Mouse (Mus musculus): ENCODE measurements around the gene Acot1. TPM values are rescaled to one million over a fixed set of nuclear protein-coding genes. Genes with fewer than 3 reads are reported as not detected.

The Acot1 gene
- total RNA-seq (2023), result 1.4 to 7.7 TPM (median 1.8 TPM) in 4 replicates

GRCm38 (mm10) chr12:84009171-84009965 is at the start of gene Acot1:
Acot1 (plus strand) TSS chr12:84009490.

DNA sequence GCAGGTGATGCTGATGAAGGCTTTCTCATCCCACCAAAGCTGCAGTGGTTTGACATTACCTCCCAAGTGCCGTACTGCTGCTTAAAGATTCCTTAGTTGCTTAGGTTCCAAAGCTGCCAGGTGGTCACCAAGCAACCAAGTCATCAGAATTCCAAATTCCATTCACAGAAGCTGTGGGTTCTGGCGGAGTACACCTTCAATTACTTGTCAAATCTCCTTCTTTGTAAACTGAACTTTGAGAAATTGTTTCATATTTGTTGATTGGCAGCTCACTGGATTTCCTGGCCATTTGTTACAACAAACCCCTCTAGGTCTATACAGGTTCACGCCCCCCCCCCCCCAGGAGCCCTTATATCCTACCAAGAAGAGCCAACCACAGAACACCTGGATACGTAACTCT is 24.5 kb upstream of the Acot1 start, which contains the start of gene Heatr4:
TSS of gene Heatr4 (minus strand) at position 101 of the 400 bp plus-strand sequence.

GRCm38 (mm10) chr12:83987583-83988441 is 21.5 kb upstream of the Acot1 start, which contains the start of gene Acot2:
Acot2 (plus strand) TSS chr12:83987861.

GRCm38 (mm10) chr12:84038241-84038640 is 29.0 kb downstream of the Acot1 start, which contains the start of gene Acot4:
Acot4 (plus strand) TSS chr12:84038379.

DNA sequence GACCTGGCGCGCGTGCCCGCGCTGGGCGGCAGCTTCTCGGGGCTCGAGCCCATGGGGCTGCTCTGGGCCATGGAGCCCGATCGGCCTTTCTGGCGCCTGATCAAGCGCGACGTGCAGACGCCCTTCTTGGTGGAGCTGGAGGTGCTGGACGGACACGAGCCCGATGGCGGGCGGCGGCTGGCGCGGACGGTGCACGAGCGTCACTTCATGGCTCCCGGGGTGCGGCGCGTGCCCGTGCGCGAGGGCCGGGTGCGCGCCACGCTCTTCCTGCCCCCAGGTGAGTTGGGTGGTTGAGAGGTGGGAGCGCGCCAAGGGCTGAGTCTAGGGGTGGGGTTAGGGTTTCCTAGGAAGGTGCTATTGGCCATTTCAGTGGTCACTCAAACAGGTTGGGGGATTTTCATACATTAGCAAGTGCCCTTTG is 29.4 kb downstream of the Acot1 start, which contains the start of gene Gm49366:
TSS of gene Gm49366 (plus strand) at position 245 of the 421 bp plus-strand sequence.

GRCm38 (mm10) chr12:84051937-84052474 is 42.7 kb downstream of the Acot1 start, which contains the start of gene Acot3:
Acot3 (plus strand) TSS chr12:84052144.

Other genes with a start within 250 kb of the Acot1 start
- 1.3 to 2.1 TPM (median 1.5 TPM) in 4 replicates for gene Papln, start 245.9 kb upstream of the Acot1 start, total RNA-seq (2023)
- gene Numb, start 87.6 kb upstream of the Acot1 start, total RNA-seq (2023), result 33.8 to 49.4 TPM (median 41.0 TPM) in 4 replicates
- 13.6 to 16.7 TPM (median 14.8 TPM) in 4 replicates for gene Riox1, start 58.9 kb upstream of the Acot1 start, total RNA-seq (2023)
- gene Heatr4, start 24.6 kb upstream of the Acot1 start, total RNA-seq (2023), result not detected in 4 replicates
- 30.2 to 37.5 TPM (median 33.8 TPM) in 4 replicates for gene Acot2, start 21.6 kb upstream of the Acot1 start, total RNA-seq (2023)
- not detected in 4 replicates for gene Acot4, start 28.9 kb downstream of the Acot1 start, total RNA-seq (2023)
- not detected in 4 replicates for gene Gm49366, start 29.4 kb downstream of the Acot1 start, total RNA-seq (2023)
- not detected in 4 replicates for gene Acot3, start 42.7 kb downstream of the Acot1 start, total RNA-seq (2023)
- gene Acot5, start 59.8 kb downstream of the Acot1 start, total RNA-seq (2023), result not detected in 4 replicates
- 0.63 to 1.5 TPM (median 0.93 TPM) in 4 replicates for gene Acot6, start 91.2 kb downstream of the Acot1 start, total RNA-seq (2023)
- 0.58 to 0.78 TPM (median 0.69 TPM) in 4 replicates for gene Dnal1, start 104.9 kb downstream of the Acot1 start, total RNA-seq (2023)
- gene Pnma1, start 139.0 kb downstream of the Acot1 start, total RNA-seq (2023), result 14.7 to 16.3 TPM (median 15.6 TPM) in 4 replicates
- 208 to 233 TPM (median 223 TPM) in 4 replicates for gene Elmsan1, start 209.4 kb downstream of the Acot1 start, total RNA-seq (2023)